Mouse (Mus musculus): Measurements from ENCODE around the gene Pi4k2a. TPM values are rescaled to one million over a fixed set of nuclear protein-coding genes. Genes with fewer than 3 reads are reported as not detected.

Gene Pi4k2a
- polyA plus RNA-seq, 2 experiments from 2014 or later: 11.4 to 17.4 TPM

DNA sequence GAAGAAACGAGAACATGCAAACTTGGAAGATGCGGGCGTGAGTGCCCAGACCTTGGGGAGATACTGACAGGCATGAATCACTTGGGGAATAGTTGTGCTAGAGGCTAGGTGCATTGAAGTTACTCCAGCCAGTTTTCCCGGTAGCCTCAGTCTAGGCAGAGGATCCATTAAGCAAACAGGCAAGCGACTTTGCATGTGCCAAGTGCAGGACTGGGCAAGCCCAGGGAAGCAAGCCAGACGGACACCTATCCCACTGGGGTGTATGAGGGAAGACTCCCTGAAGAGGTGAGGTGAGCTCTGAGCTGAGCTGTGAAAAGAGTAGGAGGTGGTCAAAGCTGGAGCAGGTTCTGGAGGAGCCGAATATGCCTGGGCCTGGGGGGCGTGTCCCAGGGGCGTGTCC, 77.2 kb downstream of the Pi4k2a start:
- no peak for ATAC-seq

DNA sequence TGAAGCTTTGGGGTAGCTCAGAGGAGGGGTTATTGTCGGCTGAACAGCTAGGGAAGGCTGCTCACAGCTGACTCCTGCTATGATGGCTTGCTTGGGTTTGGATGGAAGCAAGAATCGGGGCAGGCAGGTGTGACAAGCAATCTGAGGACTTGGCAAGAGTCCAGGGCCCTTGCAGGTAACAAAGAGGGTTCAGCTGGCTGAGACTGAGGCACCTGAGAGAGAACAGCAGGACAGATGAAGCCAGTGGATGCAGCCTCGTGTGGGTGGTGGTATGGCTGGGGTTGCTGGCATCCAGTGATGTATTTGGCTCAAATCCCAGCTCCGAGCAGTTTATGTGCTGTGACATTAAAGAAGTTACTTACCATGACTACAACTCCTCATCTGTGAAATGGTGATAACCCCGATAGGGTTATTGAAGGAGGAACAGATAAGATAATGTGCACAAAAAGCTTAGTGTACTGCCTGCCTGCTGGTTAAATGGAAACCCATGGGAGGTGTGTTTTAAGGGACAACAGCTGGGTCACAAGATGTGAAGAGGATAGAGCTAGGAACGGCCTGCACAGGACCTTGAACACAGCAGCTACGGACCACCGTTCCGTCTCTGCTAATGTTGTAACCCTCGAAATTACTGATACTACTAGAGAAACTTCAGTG, 79.2 kb downstream of the Pi4k2a start:
- no peak for ATAC-seq

DNA sequence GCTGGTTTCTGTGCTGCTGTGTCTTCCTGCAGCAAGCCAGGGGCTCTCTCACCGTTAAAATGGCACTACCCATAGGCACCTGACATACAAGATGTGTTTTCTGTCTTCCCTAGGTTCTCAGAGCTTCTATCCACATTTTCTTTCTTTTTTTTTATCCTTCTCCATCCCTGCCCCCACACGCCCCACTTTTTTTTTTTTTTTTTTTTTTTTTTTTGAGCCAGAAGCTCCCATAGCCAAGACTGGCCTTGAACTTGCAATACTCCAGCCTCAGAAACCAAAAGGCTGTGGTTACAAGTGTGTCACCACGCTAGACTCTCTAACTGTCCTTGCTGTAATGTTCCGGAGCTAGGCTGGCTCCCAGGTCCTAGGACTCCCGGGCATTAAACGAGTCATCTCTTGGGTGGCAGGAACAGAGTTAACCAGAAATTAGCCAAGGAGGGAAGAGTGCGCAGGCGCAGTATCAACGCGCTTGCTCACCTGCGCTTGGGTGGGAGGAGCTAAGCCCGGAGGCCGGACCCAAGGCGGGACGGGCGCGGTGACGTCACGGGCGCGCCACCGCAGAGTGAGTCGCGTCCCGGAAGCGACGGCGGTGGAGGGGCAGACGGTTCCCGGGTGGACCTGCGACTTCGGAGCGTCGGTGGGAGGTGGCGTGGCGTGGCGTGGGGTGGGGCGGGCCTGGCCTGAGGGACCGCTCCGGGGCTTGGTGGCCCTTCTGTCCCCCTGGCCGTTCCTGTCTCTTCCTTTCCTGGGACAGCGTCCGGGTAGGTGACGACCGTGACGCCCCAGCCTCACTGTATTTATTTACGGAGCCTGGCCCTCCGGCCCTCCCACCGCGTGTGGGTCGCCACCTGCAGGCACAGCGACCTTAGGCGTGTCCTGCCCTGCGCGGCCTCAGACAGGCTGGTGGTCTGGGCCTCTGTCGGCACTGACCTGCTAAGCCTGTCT, 80.0 kb downstream of the Pi4k2a start:
- ATAC-seq: peak; percentile 96

Other genes with a start within 250 kb of the Pi4k2a start
- gene Frat2, start 242.3 kb upstream of the Pi4k2a start, polyA plus RNA-seq (2017; shearing (Covaris generic)): 1 to 10 TPM in 1 of 2 experiments, under 1 TPM in 1; 0.75 to 1.9 TPM
- gene Rrp12, start 194.3 kb upstream of the Pi4k2a start, polyA plus RNA-seq (2017; shearing (Covaris generic)): 10 to 100 TPM in 1 of 2 experiments, 1 to 10 TPM in 1; 7.2 to 17.3 TPM
- 10 to 100 TPM; 41.8 to 43.3 TPM for gene Pgam1, start 178.5 kb upstream of the Pi4k2a start, polyA plus RNA-seq (2017; shearing (Covaris generic))
- 10 to 100 TPM; 83.6 to 89.9 TPM for gene Exosc1, start 157.0 kb upstream of the Pi4k2a start, polyA plus RNA-seq (2017; shearing (Covaris generic))
- gene Zdhhc16, start 157.0 kb upstream of the Pi4k2a start, polyA plus RNA-seq (2017; shearing (Covaris generic)): 10 to 100 TPM; 40.7 to 59.3 TPM
- gene Mms19, start 109.3 kb upstream of the Pi4k2a start, polyA plus RNA-seq (2017; shearing (Covaris generic)): 100 to 1,000 TPM in 1 of 2 experiments, 10 to 100 TPM in 1; 78.1 to 104 TPM
- gene Ubtd1, start 108.7 kb upstream of the Pi4k2a start, polyA plus RNA-seq (2017; shearing (Covaris generic)): 1 to 10 TPM; 3.7 to 4.1 TPM
- gene Ankrd2, start 54.5 kb upstream of the Pi4k2a start, polyA plus RNA-seq (2017; shearing (Covaris generic)): not detected
- gene Hoga1, start 44.9 kb upstream of the Pi4k2a start, polyA plus RNA-seq (2017; shearing (Covaris generic)): not detected
- gene 4933411K16Rik, start 38.2 kb upstream of the Pi4k2a start, polyA plus RNA-seq (2017; shearing (Covaris generic)): not detected
- under 1 TPM in 1 of 2 experiments, not detected in 1; 0.52 TPM for gene Morn4, start 4.1 kb upstream of the Pi4k2a start, polyA plus RNA-seq (2017; shearing (Covaris generic))
- gene Avpi1, start 38.6 kb downstream of the Pi4k2a start, polyA plus RNA-seq (2017; shearing (Covaris generic)): 1 to 10 TPM; 4.5 to 7.2 TPM
- 1 to 10 TPM; 6.8 to 7.5 TPM for gene Marveld1, start 56.9 kb downstream of the Pi4k2a start, polyA plus RNA-seq (2017; shearing (Covaris generic))
- 10 to 100 TPM; 19.5 to 21.0 TPM for gene Zfyve27, start 73.5 kb downstream of the Pi4k2a start, polyA plus RNA-seq (2017; shearing (Covaris generic))
- not detected for gene Sfrp5, start 111.8 kb downstream of the Pi4k2a start, polyA plus RNA-seq (2017; shearing (Covaris generic))
- gene Golga7b, start 157.1 kb downstream of the Pi4k2a start, polyA plus RNA-seq (2017; shearing (Covaris generic)): under 1 TPM in 1 of 2 experiments, not detected in 1; 0.15 TPM